Mouse (Mus musculus) heart, postnatal 0 days (tissue): ENCODE data around the gene Gpi1.

Experiments used
- CTCF ChIP-seq: IDR thresholded peaks from 2 replicates; pipeline ENCODE4 v1.5.1; 2016; ENCODE audit warnings: antibody characterized with exemption, control low read depth, low read depth
- EP300 ChIP-seq: IDR thresholded peaks from 2 replicates; pipeline ENCODE4 v1.6.1; 2016; ENCODE audit warnings: antibody characterized with exemption, low read depth

DNA sequence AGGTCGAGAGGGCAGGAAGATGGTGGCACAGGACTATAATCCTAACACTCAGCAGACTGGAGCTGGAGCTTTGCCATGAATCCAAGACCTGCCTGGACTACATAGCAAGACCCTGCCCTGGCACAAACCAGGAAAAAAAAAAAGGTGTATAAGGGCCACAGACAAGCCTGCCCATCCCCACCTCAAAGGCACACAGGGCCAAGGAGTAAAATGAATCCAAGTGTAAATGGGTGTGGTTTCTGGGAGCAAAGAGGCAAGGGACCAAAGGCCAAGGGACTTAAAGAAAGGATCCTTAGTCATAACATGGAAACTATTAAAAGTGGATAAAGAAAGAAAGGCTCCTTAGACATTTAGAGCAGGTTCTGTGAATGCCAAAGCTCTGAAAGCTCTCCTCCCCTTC, 11.6 kb downstream of the Gpi1 start:
- TF ChIP-seq CTCF, result no peak
- TF ChIP-seq EP300, result no peak
